ENCODE assay signal across 8 mouse cellular contexts in genomic region chr15:59203850-59204625, GRCm38 (mm10).
DNase-seq lines count a peak whose midpoint lies in the region; ATAC-seq and TF ChIP-seq lines count a peak whose summit lies in the region.

No protein-coding gene starts in this region.

- H3K27ac ChIP-seq in forebrain, embryonic 15.5 days (replicated peaks): no peak overlapping the region

- H3K27me3 ChIP-seq in forebrain, embryonic 15.5 days: no peaks in the 10 kb centered on the region

- no peaks in the 10 kb centered on the region for H3K9me3 ChIP-seq in forebrain, embryonic 15.5 days

- WGBS in lung, adult 2 months: 49% methylated on average over 17 of the region's 17 CpGs
- 81% methylated on average over 17 of the region's 17 CpGs for WGBS in forebrain, embryonic 15.5 days

- no peak overlapping the region for H3K4me2 ChIP-seq in forebrain, embryonic 15.5 days (replicated peaks)

- peaks cover 10% of the 10 kb centered on the region for H3K4me1 ChIP-seq in lung, adult 2 months (ENCODE audit: control insufficient read depth, insufficient read depth, low read length)
- no peaks in the 10 kb centered on the region for H3K4me1 ChIP-seq in forebrain, embryonic 15.5 days

- TF ChIP-seq CTCF in lung, adult 2 months (IDR thresholded peaks at IDR 0.05; ENCODE audit: insufficient read depth, low read length): peak; percentile 67

- H3K9ac ChIP-seq in forebrain, embryonic 15.5 days (replicated peaks): no peak overlapping the region

- H3K36me3 ChIP-seq in forebrain, embryonic 15.5 days: no peaks in the 10 kb centered on the region

- peak overlapping the region; percentile 4 for H3K4me3 ChIP-seq in lung, adult 2 months (replicated peaks; ENCODE audit: extremely low read depth, low read depth, low read length)
- no peak overlapping the region for H3K4me3 ChIP-seq in forebrain, embryonic 15.5 days

- peak; percentile 29 for DNase-seq in gastrocnemius, adult 18-20 months (ENCODE audit: low spot score)
- DNase-seq in gastrocnemius, postnatal 25 days: no peak
- peak; percentile 43 for DNase-seq in 3T3-L1 (ENCODE audit: low read depth, low spot score)
- peak; percentile 51 for DNase-seq in ZHBTc4 (ENCODE audit: low read depth, low spot score)
- DNase-seq in heart, postnatal 10 days: peak; percentile 66 to 79
- peak; percentile 33 for DNase-seq in lung, adult 2 months
- peak; percentile 16 to 39 for DNase-seq in thymus, postnatal 10 days (ENCODE audit: low spot score in 2 of 2)

- intact Hi-C loops in heart, postnatal 10 days (cut with DNase I): loop anchor here (1.0 to 2.0 kb wide), 4 partner anchors 87 to 253 kb away; no protein-coding TSS in a partner anchor

- TF ChIP-seq POLR2A in lung, adult 2 months (IDR thresholded peaks at IDR 0.05; ENCODE audit: borderline replicate concordance, extremely low read depth, low read depth, low read length): no peak

- ATAC-seq in forebrain, embryonic 15.5 days (replicated peaks): no peak; the same call in 1 of the 2 replicates
